Mouse (Mus musculus) MN1 (cell line): ENCODE measurements at regions not wholly inside any gene's neighbourhood (a gene's known extent, or its start where the extent isn't known, plus 50 kb on each side); places are given as distances from the start of the nearest gene placed in this dataset.

Source experiments
- DNase-seq: peaks from one replicate; pipeline ENCODE4 v3.0.0-alpha.2; 2016; ENCODE audit warnings: low spot score

- peak; percentile 56 for DNase-seq
These were observed 63.4 kb upstream of the Pax2 start for GRCm38 (mm10) chr19:44692396-44692795.

GRCm38 (mm10) chr19:44692816-44693215 lies 63.0 kb upstream of the Pax2 start:
- DNase-seq, result peak; percentile 72

GRCm38 (mm10) chr19:44695331-44695730 lies 60.5 kb upstream of the Pax2 start:
- DNase-seq, result no peak

- no peak for DNase-seq
These were observed 59.7 kb upstream of the Pax2 start for GRCm38 (mm10) chr19:44696059-44696712.

GRCm38 (mm10) chr19:44696773-44697172 lies 59.1 kb upstream of the Pax2 start:
- DNase-seq, result no peak

- peak; percentile 49 for DNase-seq
These were observed 57.2 kb upstream of the Pax2 start for GRCm38 (mm10) chr19:44698382-44699256.
